Mouse (Mus musculus): ENCODE measurements around the gene Polh. TPM values are rescaled to one million over a fixed set of nuclear protein-coding genes. Genes with fewer than 3 reads are reported as not detected.

The Polh gene
- polyA plus RNA-seq, 1 experiment: 1.6 TPM

DNA sequence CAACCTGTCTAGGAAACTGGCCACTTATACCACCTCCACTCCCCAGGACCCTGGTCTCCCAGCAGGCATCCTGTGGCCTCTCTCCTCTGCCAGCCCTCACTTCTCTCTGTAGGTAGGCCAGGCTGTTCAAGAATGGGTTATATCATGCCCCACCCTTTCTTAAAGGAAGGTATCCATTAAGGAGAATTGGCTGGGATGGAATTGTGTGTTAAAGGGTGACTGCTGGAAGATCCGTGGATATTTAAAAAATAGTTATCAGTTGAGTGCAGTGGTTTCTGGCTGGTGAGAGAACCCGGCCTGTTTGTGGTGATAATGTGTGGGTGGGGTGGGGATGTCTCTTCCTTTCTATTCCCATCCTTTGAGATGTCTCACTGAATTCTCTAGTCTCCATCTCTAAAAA, 43.2 kb downstream of the Polh start:
- no peak for TF ChIP-seq GATA1 (IDR thresholded peaks at IDR 0.05; ENCODE audit: low read length)

DNA sequence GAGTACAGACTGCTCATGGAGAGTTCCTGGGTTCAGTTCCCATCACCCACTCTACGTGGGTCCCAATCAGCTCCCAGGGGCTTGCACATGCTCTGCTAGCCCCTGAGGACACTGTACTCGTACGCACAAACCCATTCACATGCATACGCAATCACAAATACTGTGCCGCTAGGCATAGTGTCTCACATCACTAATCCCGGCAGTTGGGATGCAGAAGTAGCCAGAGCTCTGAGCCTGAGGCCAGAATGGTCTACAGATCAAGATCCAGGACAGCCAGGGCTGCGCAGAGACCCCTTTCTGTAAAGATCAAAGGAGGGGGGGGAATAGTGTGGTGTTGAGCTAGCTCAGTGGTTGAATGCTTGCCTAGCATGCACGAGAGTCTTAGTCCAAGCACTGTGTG, 45.3 kb downstream of the Polh start:
- no peak for TF ChIP-seq GATA1 (IDR thresholded peaks at IDR 0.05; ENCODE audit: low read length)

DNA sequence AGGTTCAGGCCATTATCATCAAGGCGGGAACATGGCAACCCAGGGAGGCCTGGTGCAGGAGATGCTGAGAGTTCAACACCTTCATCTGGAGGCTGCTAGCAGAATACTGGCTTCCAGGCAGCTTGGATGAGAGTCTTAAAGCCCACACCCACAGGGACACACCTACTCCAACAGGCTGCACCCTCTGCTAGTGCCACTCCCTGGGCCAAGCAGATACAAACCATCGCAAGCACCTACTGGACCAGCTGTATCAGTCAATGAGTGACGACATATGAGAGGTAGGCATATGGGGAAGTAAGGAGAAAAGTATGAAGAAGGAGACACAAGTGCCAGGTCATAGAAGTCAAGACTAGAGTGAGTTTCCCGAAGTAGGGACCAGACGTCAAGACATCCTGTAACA, 45.8 kb downstream of the Polh start:
- TF ChIP-seq GATA1 (IDR thresholded peaks at IDR 0.05; ENCODE audit: low read length): no peak

DNA sequence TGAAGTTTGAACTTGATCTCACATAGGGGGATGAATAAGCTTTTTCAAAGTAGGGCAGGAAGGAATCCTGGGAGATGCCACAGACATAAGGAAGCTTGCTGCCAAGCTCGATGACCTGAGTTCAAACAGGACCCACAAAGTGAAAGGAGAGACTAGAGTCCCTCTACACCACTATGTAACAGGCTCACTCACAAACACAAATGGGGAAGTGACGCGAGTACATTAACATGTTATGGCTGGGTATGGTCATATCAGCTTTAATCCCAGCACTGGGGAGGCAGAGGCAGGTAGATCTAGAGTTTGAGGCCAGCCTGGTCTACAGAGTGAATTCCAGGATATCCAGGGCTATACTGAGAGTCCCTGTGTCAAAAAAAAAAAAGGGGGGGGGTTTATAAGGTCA, 48.1 kb downstream of the Polh start:
- TF ChIP-seq GATA1 (IDR thresholded peaks at IDR 0.05; ENCODE audit: low read length): no peak

DNA sequence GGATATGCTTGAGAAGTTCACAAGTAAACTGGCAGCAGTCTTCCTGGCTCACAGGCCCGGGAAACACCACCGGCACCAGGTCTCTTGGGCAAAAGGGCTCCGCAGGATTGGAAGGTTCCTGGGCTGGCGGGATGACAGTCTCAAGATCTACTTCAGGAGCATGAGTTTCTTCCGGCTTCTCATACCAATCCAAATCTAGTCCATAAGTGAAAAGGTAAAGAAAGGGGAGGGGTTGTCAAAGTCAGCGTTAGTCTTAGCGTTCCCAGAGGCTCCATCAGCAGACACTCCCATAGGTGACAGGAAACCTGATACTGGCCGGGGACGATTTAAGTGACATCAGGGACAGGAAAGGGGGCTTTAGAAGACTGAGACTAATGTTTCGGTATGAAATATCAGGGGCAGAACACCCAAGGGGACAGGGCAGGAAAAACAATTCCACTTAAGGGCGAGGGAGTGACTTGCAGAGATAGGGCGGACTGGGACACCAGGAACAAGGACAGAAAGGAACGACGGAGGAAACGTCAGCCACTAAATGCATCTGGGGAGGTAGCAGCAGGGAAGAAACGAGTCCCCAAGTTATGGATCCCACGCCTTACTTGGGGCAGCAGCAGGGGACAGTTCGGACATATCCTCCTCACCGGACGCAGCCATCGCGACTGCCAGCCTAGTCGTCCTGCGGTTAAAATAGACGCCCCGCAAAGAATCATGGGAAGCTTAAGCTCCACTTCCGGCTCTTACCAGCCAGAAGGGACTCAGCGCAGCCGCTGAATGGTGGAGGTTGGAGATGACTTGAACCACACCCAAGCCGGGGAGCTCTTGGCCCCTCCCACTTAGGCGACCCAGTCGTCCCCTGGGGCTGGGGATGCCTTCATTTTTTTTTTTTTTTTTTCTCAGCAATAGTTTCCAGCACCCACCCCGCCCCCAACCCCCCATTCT, 49.3 kb downstream of the Polh start, which contains the start of gene Mad2l1bp:
Gene Mad2l1bp, minus strand, starts transcription at position 707 of the 936 bp plus-strand sequence.
- TF ChIP-seq GATA1 (IDR thresholded peaks at IDR 0.05; ENCODE audit: low read length): no peak

DNA sequence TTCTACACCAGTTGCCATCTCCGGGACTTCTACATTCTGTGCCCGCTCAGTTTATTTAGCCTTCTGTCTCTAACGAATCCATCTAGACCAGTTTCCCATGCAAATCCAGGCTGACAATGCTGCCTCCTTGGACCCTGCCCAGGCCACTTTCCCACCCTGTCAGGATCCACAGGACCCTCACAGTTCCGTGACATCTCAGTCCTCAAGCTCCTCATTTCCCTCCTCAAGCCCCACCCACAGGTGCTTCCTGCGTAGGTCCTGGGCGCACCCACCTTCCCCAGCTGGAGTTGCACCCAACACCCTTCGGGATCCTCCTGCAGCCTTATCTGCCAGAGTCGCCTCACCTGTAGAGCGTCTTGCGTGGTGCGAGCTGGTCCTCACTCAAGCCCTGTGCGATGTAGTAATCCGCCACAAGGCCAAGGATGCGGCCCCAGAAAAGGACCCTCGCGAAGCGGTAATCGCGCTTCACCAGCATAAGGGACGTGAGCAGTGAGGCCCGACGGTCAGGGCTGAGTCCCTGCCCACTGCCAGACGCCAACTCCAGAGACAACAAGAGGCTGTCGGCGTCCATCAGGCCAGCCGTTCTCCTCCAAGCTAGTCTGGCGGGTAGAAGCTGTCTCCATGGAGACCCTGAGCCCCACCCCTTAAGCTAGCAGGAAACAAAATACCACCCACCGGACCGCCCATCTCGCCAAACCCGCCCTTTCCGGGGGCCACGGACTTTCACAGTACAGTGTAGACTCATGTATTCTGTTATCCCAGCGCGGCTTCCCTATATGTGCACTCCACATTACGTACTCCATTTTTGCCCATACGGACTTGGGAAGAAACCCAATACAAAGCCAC, 58.6 kb downstream of the Polh start, which contains the start of gene Rsph9:
Gene Rsph9, minus strand, starts transcription at position 639 of the 846 bp plus-strand sequence.
- no peak for TF ChIP-seq GATA1 (IDR thresholded peaks at IDR 0.05; ENCODE audit: low read length)

DNA sequence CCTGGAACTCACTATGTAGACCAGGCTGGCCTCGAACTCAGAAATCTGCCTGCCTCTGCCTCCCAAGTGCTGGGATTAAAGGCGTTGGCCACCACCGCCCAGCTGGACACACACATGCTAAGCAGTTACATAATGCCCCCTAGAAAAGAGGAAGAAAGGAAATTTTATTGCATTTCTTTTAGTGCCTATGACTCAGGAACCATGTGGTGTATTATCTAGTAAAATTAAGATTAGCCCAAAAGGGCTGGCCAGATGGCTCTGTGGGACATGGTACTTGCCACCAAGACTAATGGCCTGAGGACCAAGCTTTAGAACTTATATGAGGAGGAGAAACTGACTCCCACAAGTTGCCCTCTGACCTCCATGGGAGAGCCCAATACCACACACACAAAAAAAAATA, 62.6 kb downstream of the Polh start:
- TF ChIP-seq GATA1 (IDR thresholded peaks at IDR 0.05; ENCODE audit: low read length): no peak

DNA sequence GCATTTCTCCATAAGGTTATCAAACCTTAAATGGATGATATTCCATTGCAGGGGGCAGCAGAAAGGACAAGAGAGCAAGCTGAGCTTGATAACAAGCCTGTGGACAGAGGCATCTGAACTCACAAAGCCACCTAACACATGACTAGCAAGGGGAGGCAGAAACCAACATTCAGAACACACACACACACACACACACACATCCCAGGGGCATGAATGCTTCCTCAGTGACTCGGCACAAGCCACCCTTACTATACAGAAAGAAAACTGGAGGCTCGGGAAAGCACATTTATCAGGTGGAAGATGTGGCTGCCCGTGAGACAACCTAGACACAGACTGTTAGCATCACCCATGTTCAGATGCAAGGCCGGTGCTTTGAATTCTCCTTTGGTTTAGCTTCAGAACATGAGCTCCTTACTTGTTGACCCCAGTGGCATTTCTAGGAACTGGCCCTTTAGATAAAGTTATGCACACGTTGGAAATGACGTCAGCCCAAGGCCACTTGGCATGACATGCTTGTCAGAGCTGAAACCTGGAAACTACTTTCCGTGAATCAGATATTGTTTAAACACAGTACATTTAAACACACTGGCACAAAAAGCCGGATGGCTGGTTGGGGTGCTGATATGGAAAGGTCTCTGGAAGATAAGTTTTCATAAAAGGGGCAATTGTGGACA, 63.7 kb downstream of the Polh start:
- TF ChIP-seq GATA1 (IDR thresholded peaks at IDR 0.05; ENCODE audit: low read length): no peak

DNA sequence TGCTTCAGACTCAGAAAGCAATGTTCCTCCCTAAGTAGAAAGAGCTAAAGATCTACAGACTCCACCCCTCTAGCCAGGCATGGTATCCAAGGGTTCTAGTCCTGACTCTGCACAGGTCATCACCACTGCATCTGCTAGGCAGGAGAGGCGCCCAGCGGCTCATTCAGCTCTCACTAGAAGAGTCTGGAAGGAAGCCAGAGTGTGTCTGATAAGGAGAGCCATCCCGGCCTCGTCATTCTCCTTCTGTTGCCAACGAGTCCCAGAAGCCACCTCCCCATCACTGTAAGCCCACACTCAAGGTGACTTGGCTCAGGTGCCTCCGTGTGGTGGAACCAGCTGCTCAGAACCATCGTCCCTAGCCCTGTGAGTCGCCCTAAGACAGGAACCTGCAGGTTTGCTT, 69.6 kb downstream of the Polh start:
- no peak for TF ChIP-seq GATA1 (IDR thresholded peaks at IDR 0.05; ENCODE audit: low read length)

DNA sequence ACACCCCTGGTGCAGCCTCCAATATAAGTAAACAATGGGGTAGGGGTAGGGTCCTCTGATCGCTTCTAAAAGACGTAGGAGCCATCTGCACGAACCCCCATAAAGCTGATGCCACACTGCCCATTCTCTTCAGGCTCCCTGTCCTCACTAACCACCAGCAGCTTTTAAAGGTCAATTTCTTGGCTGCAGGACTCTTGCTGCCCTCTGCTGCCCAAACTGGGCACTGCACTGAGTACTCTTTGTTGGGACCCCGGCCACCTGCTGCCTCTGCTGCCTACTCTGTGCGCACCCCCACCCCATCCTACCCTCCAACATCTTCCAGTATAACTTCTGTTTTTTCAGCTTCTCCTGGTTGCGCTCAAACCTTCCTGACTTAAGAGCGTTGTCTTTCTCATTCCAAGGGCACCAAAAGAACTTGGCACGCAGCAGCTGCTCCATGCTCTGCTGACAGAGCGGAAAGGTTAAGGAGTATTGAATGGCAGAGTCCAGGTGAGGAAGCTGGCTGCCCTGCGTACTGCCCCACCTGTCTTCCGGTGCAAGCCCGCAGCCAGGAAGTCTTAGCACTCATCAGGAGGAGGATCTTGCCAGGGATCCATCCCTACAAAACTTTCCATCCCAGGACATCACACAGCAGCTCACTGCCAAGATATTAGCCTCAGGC, 70.3 kb downstream of the Polh start:
- TF ChIP-seq GATA1 (IDR thresholded peaks at IDR 0.05; ENCODE audit: low read length): no peak

DNA sequence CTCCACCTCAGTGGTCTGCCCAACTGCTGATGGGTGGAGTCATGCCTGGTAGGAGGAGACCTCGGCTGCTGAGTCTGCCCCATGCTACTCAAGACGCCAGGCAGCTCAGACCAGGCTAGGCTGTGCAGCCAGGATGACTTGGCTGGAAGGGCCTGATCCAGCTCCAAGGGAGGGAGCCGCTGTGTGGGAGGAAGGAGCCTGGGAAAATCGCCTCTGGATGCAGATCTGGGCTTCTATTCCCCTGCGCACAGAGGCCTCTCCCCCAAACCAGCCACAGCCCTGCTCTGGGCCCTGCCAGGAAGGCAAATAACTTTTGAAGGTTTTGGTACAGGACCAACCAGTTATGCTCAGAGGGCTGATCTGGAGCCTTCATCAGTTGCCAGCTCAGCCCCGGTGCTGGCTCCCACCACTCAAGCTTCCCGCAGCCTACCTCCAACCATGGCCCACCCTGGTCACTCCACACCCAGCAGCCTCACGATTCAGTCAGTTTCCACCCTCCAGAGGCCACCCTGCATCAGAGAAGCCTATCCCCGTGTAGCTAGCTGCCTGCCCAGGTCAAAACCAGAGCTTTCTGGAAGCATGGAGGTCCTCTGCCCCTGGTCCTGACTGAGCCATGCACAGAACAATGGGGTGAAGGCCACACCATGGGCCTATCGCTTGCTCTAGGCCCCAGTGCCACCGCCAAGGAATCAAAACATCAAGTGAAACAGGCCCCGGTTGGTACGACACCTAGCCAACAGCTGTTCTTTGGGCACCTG, 72.5 kb downstream of the Polh start:
- no peak for TF ChIP-seq GATA1 (IDR thresholded peaks at IDR 0.05; ENCODE audit: low read length)

DNA sequence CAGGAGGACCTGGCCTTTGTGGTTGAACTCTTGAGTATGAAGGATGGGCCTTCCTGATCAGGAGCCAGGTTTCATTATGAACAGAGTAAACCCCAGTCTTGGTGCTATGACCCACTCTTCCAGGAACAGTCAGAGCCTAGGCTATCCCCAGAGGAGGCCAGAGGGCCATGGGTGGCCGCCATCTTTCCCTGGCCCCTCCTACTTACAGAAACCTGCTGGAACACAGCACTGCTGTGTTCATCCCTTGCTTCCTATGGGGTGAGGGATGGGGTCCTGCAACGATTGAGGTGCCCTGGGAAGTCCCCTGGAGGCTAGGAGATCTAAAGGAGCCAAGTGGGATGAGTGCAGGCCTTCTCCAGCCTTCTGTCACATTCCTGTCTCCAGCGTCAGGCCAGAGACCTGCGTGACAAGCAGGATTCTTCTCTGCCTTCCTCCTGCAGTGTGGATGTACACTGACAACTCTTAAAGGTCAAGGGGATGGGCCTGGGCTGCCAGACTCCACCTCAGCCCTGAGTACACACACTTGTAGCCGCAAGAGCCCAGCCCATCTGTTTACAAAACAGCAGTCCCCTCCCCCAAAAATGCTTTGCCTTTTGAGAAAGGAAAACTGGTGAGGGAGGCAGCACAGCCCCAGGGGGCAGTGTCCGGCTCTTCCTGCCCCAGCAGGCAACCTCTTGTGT, 74.5 kb downstream of the Polh start:
- no peak for TF ChIP-seq GATA1 (IDR thresholded peaks at IDR 0.05; ENCODE audit: low read length)

DNA sequence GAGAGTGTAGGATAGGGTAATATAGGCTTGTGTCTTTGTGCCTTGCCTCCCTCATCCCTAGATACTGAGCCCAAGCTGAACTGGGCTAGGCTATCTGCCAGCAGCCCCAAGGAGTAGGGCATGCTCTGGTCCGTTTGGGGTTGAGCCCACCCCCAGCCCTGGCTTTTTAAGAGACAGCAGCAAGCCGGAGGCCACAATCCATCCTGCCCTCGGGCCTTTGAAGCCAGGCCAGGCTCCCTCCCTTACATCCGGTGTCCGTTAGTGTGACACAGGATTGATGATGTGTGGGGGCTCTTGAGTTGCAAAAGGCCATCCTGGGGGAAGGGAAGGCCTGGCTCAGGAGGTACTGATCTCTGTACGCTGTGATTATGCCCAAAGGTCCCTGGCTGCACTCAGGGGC, 75.8 kb downstream of the Polh start:
- TF ChIP-seq GATA1 (IDR thresholded peaks at IDR 0.05; ENCODE audit: low read length): no peak
